Mouse (Mus musculus): Measurements from ENCODE around the gene Slc9a7. TPM values are rescaled to one million over a fixed set of nuclear protein-coding genes. Genes with fewer than 3 reads are reported as not detected.

The Slc9a7 gene
- polyA plus RNA-seq, 1 experiment from 2014 or later: 13.3 TPM

GRCm38 (mm10) chrX:20168430-20168829, 123.2 kb downstream of the Slc9a7 start:
- Histone ChIP-seq H3K27me3 (ENCODE audit: control insufficient read depth, insufficient read depth, low read depth, low read length) (no peaks in the 10 kb centered on the region), H3K9me3 (replicated peaks; ENCODE audit: control insufficient read depth, low read length, poor library complexity, severe bottlenecking) (no peaks in the 10 kb centered on the region), H3K36me3 (ENCODE audit: control insufficient read depth, insufficient read depth, low read length) (no peaks in the 10 kb centered on the region), H3K27ac (ENCODE audit: low read length) (no peak overlapping the region), H3K4me2 (ENCODE audit: low read length) (no peak overlapping the region), H3K4me3 (ENCODE audit: low read depth, low read length) (no peak overlapping the region), H3K9ac (ENCODE audit: low read depth, low read length) (no peak overlapping the region), H3K4me1 (ENCODE audit: control insufficient read depth, insufficient read depth, low read length) (no peaks in the 10 kb centered on the region)
- no peak for ATAC-seq

- Histone ChIP-seq H3K27me3 (ENCODE audit: control insufficient read depth, insufficient read depth, low read depth, low read length) (no peaks in the 10 kb centered on the region), H3K9ac (ENCODE audit: low read depth, low read length) (no peak overlapping the region), H3K4me2 (ENCODE audit: low read length) (no peak overlapping the region), H3K4me1 (ENCODE audit: control insufficient read depth, insufficient read depth, low read length) (no peaks in the 10 kb centered on the region), H3K9me3 (replicated peaks; ENCODE audit: control insufficient read depth, low read length, poor library complexity, severe bottlenecking) (no peaks in the 10 kb centered on the region), H3K27ac (ENCODE audit: low read length) (no peak overlapping the region), H3K4me3 (ENCODE audit: low read depth, low read length) (no peak overlapping the region), H3K36me3 (ENCODE audit: control insufficient read depth, insufficient read depth, low read length) (no peaks in the 10 kb centered on the region)
- WGBS: 73% methylated on average over 3 of the region's 3 CpGs
- no peak for ATAC-seq
Observed at GRCm38 (mm10) chrX:20164984-20165383, 126.6 kb downstream of the Slc9a7 start.

DNA sequence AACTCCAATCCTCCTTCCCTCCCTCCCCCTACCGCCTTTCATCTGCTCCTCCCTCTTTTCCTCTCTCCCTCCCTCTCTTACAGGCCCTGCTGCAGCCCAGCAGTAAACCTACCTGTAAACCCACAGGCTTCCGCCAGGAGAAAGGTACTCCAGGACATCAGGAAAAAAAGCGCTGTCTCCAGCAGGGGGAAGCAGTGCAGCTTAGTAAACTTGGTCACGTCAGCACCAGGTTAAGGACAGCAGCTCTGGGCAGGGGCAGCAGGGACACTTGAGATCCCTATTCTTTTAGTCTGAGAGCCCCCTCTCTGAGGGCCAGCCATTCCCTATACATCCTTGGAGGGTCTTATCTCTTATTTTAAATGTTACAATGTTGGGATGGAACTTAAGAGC, 129.3 kb downstream of the Slc9a7 start:
- Histone ChIP-seq H3K27me3 (ENCODE audit: control insufficient read depth, insufficient read depth, low read depth, low read length) (no peaks in the 10 kb centered on the region), H3K9me3 (replicated peaks; ENCODE audit: control insufficient read depth, low read length, poor library complexity, severe bottlenecking) (no peaks in the 10 kb centered on the region), H3K27ac (ENCODE audit: low read length) (no peak overlapping the region), H3K36me3 (ENCODE audit: control insufficient read depth, insufficient read depth, low read length) (no peaks in the 10 kb centered on the region), H3K4me1 (ENCODE audit: control insufficient read depth, insufficient read depth, low read length) (no peaks in the 10 kb centered on the region), H3K4me3 (ENCODE audit: low read depth, low read length) (no peak overlapping the region), H3K4me2 (ENCODE audit: low read length) (no peak overlapping the region), H3K9ac (ENCODE audit: low read depth, low read length) (no peak overlapping the region)
- 15% methylated on average over 4 of the region's 4 CpGs for WGBS
- ATAC-seq: no peak

DNA sequence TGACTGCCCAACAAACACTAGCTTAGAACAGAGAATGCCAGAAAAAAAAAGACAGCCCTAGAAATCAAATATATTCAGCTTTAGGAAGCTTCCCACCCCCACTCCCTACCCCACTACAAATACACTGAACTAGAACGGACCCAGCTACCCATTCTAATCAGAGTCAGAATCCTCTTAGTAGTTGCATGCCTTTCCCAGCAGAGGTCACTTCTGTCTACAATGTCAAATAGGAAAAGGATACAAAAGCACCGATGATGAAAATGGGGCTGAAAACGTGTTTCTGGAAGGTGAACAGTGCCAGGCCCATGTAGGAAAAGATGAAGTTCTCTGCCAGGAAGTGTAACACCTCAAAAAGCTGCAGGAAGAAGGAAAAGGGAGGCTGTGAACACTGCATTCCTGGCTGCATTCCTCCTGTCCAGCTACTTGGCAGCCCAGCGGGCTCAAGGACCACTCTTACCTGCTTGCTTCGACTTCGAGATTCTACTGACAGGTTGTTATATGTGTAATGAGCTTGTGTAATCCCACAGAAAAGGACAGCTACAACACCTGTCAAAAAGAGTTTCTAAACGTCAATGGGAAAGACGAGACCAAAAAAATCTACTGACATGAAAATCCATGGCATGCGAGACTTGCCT, 129.8 kb downstream of the Slc9a7 start:
- 61% methylated on average over 9 of the region's 9 CpGs for WGBS
- Histone ChIP-seq H3K27me3 (ENCODE audit: control insufficient read depth, insufficient read depth, low read depth, low read length) (no peaks in the 10 kb centered on the region), H3K9me3 (replicated peaks; ENCODE audit: control insufficient read depth, low read length, poor library complexity, severe bottlenecking) (no peaks in the 10 kb centered on the region), H3K4me2 (ENCODE audit: low read length) (no peak overlapping the region), H3K9ac (ENCODE audit: low read depth, low read length) (no peak overlapping the region), H3K4me1 (ENCODE audit: control insufficient read depth, insufficient read depth, low read length) (no peaks in the 10 kb centered on the region), H3K4me3 (ENCODE audit: low read depth, low read length) (no peak overlapping the region), H3K27ac (ENCODE audit: low read length) (no peak overlapping the region), H3K36me3 (ENCODE audit: control insufficient read depth, insufficient read depth, low read length) (no peaks in the 10 kb centered on the region)
- ATAC-seq: no peak

DNA sequence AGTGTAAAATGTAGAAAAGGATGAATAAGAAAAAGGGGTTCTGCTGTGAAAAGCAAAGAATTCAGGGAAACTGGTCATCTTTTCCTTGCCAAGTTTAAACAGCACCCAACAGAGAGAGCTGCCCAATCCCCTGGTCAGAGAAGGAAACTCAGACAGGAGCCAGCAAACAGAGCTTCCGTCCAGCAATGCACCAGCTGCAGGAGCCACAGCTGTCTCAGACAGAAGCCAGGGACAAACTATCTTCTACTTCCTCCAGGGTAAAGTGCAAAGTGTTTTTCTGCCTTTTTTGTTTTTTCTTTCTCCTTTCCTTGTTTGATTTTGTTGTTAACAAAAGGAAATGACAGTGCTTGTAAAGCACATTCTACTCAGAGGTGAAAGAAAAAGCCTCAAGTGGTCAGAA, 131.3 kb downstream of the Slc9a7 start:
- no peaks in the 10 kb centered on the region for H3K9me3 ChIP-seq (replicated peaks; ENCODE audit: control insufficient read depth, low read length, poor library complexity, severe bottlenecking)
- ATAC-seq: no peak
- no peak overlapping the region for H3K4me3 ChIP-seq (ENCODE audit: low read depth, low read length)
- H3K4me1 ChIP-seq (ENCODE audit: control insufficient read depth, insufficient read depth, low read length): no peaks in the 10 kb centered on the region
- H3K27ac ChIP-seq (ENCODE audit: low read length): no peak overlapping the region
- H3K4me2 ChIP-seq (ENCODE audit: low read length): no peak overlapping the region
- WGBS: 54% methylated on average over 1 of the region's 1 CpGs
- H3K27me3 ChIP-seq (ENCODE audit: control insufficient read depth, insufficient read depth, low read depth, low read length): no peaks in the 10 kb centered on the region
- no peak overlapping the region for H3K9ac ChIP-seq (ENCODE audit: low read depth, low read length)
- no peaks in the 10 kb centered on the region for H3K36me3 ChIP-seq (ENCODE audit: control insufficient read depth, insufficient read depth, low read length)

GRCm38 (mm10) chrX:20157519-20157918, 134.1 kb downstream of the Slc9a7 start:
- WGBS: 5% methylated on average over 2 of the region's 2 CpGs
- ATAC-seq: no peak
- no peaks in the 10 kb centered on the region for H3K36me3 ChIP-seq (ENCODE audit: control insufficient read depth, insufficient read depth, low read length)
- H3K4me2 ChIP-seq (ENCODE audit: low read length): no peak overlapping the region
- H3K27me3 ChIP-seq (ENCODE audit: control insufficient read depth, insufficient read depth, low read depth, low read length): no peaks in the 10 kb centered on the region
- no peaks in the 10 kb centered on the region for H3K9me3 ChIP-seq (replicated peaks; ENCODE audit: control insufficient read depth, low read length, poor library complexity, severe bottlenecking)
- H3K4me1 ChIP-seq (ENCODE audit: control insufficient read depth, insufficient read depth, low read length): no peaks in the 10 kb centered on the region
- no peak overlapping the region for H3K27ac ChIP-seq (ENCODE audit: low read length)
- H3K4me3 ChIP-seq (ENCODE audit: low read depth, low read length): no peak overlapping the region
- no peak overlapping the region for H3K9ac ChIP-seq (ENCODE audit: low read depth, low read length)

DNA sequence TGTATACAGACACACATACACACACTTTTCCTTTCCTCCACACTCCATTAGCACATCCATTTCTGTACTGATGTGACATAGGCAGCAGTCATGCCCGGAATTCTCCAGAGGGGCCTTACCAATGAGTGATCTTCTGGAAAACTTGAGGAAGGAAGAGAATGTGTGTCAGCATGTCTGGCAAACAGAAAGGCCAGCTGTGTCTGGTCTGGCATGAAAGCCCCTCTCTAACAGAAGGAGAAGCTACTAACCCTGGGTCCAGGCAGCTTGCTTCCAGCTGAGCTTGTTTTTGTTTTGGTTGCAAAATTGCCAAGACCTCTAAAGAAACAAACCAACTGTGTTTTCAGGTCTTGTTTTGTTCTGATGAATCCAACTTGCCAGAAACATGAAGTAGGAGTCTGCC, 162.1 kb downstream of the Slc9a7 start:
- Histone ChIP-seq H3K4me3 (ENCODE audit: low read depth, low read length) (no peak overlapping the region), H3K36me3 (ENCODE audit: control insufficient read depth, insufficient read depth, low read length) (no peaks in the 10 kb centered on the region), H3K9ac (ENCODE audit: low read depth, low read length) (no peak overlapping the region), H3K27me3 (ENCODE audit: control insufficient read depth, insufficient read depth, low read depth, low read length) (no peaks in the 10 kb centered on the region), H3K9me3 (replicated peaks; ENCODE audit: control insufficient read depth, low read length, poor library complexity, severe bottlenecking) (no peaks in the 10 kb centered on the region), H3K27ac (ENCODE audit: low read length) (no peak overlapping the region), H3K4me2 (ENCODE audit: low read length) (no peak overlapping the region), H3K4me1 (ENCODE audit: control insufficient read depth, insufficient read depth, low read length) (no peaks in the 10 kb centered on the region)
- no peak for ATAC-seq
- WGBS: 77% methylated on average over 1 of the region's 1 CpGs

DNA sequence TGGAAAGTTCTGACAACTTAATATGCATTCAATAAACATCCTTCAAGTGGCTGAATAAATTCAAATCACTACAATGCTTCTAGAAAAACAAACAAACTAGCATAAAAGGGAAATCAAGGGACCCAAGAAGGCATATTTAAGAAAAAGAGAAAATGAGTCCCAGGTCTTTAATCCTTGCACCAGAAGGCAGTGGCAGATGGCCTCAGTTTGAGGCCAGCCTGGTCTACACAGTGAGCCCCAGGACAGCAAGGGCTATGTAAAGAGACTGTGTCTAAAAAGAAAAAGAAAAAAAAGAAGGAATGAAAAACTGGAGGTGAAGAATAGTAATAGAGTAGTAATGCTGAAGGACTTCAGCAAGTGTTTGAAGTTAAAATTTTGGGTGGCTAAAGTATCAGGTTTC, 162.7 kb downstream of the Slc9a7 start:
- Histone ChIP-seq H3K36me3 (ENCODE audit: control insufficient read depth, insufficient read depth, low read length) (no peaks in the 10 kb centered on the region), H3K9ac (ENCODE audit: low read depth, low read length) (no peak overlapping the region), H3K4me3 (ENCODE audit: low read depth, low read length) (no peak overlapping the region), H3K27me3 (ENCODE audit: control insufficient read depth, insufficient read depth, low read depth, low read length) (no peaks in the 10 kb centered on the region), H3K27ac (ENCODE audit: low read length) (no peak overlapping the region), H3K9me3 (replicated peaks; ENCODE audit: control insufficient read depth, low read length, poor library complexity, severe bottlenecking) (no peaks in the 10 kb centered on the region), H3K4me2 (ENCODE audit: low read length) (no peak overlapping the region), H3K4me1 (ENCODE audit: control insufficient read depth, insufficient read depth, low read length) (no peaks in the 10 kb centered on the region)
- no peak for ATAC-seq

DNA sequence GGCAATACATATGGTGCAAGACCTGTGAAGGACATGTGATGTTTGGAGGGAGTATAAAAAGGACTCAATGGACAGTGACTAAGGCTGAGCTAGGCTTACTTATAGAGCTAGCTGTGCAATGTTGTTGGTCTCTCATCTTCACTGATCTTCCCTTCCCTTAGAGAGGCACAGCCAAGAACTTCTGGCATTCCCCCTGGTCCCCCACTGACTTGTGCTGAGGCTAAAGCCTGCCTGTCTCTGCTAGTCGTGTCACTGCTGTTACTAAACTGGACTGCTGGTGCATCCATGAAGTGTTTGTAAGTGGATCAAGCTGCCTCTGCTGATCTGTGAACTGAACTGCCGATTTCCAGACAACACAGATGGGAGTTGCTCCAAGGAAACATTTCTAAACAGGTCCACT, 166.1 kb downstream of the Slc9a7 start:
- no peak for ATAC-seq
- no peaks in the 10 kb centered on the region for H3K27me3 ChIP-seq (ENCODE audit: control insufficient read depth, insufficient read depth, low read depth, low read length)
- H3K4me2 ChIP-seq (ENCODE audit: low read length): no peak overlapping the region
- no peaks in the 10 kb centered on the region for H3K36me3 ChIP-seq (ENCODE audit: control insufficient read depth, insufficient read depth, low read length)
- WGBS: 74% methylated on average over 2 of the region's 2 CpGs
- no peak overlapping the region for H3K9ac ChIP-seq (ENCODE audit: low read depth, low read length)
- no peaks in the 10 kb centered on the region for H3K4me1 ChIP-seq (ENCODE audit: control insufficient read depth, insufficient read depth, low read length)
- H3K27ac ChIP-seq (ENCODE audit: low read length): no peak overlapping the region
- H3K4me3 ChIP-seq (ENCODE audit: low read depth, low read length): no peak overlapping the region
- H3K9me3 ChIP-seq (replicated peaks; ENCODE audit: control insufficient read depth, low read length, poor library complexity, severe bottlenecking): no peaks in the 10 kb centered on the region

All from midbrain, embryonic 16.5 days (tissue).